Mouse (Mus musculus): Measurements from ENCODE around the gene Rarg. TPM values are rescaled to one million over a fixed set of nuclear protein-coding genes. Genes with fewer than 3 reads are reported as not detected.

The Rarg gene
- total and polyA plus RNA-seq, 3 experiments = 0.39 to 5.8 TPM; not detected in 1

DNA sequence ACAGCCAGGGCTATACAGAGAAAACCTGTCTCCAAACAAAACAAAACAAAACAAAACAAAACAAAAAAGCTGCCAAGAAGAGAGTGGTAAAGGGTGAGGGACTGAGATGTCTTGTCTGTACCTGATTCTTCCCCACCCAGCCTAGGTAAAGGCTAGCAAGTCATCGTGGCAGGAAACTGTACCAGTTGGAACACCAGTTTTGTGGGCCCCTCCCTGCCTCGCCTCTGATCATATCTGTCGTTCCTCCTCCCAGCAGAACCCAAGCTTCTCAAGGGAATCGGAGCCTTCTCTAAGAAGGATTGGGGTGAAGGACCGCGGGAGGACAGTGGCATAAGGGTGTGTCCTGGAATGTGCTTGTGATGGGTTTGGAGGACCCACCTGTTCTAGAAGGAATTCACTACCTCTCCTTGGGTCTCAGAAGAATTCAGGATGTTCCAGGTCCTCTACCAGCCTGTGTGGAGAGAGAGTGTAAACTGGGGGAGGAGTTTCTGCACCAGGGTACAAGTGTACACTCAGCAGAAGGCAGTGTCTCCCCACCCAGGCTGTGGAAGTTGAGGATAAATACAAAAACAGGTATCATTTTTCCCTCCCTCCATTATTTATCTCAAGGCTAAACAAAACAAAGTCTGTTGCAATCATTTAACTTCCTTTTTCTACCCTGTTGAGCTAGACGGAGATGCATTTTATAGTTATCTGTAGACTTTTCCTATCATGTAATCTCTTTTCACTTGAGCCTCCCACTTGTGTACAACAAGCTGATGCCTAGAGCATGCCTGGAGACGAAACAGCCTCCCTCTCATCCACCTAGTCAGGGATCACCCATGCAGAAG lies 25.4 kb upstream of the Rarg start (continued):
- TF ChIP-seq SIN3A (IDR thresholded peaks at IDR 0.05; ENCODE audit: low read length) (peak; percentile 59; the same call in 1 of the 2 replicates), MXI1 (IDR thresholded peaks at IDR 0.05; ENCODE audit: low read depth, low read length) (no peak; the same call in 1 of the 2 replicates), MYB (IDR thresholded peaks at IDR 0.05; ENCODE audit: low read depth, low read length) (no peak; the same call in 1 of the 2 replicates), TCF12 (IDR thresholded peaks at IDR 0.05; ENCODE audit: low read depth, low read length) (0 out of 2 replicates have a peak, but pooled peaks have one; percentile 5), E2F4 (IDR thresholded peaks at IDR 0.05; ENCODE audit: borderline replicate concordance, low read depth, low read length) (no peak)

DNA sequence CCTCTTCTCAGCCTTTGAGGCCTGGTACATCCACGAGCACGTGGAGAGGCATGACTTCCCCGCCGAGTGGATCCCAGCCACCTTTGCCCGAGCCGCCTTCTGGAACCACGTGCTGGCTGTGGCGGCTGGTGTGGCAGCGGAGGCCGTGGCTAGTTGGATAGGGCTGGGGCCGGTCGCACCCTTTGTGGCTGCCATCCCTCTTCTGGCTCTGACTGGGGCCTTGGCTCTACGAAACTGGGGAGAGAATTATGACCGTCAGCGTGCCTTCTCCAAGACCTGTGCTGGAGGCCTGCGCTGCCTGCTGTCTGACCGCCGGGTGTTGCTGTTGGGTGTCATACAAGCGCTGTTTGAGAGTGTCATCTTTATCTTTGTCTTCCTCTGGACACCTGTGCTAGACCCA lies 23.3 kb upstream of the Rarg start:
- Histone ChIP-seq H3K4me3 (ENCODE audit: control insufficient read depth in 1 of 2, insufficient read depth in 1 of 2, low read depth in 2 of 2, low read length in 2 of 2) (no peak overlapping the region), H3K9me3 (replicated peaks; ENCODE audit: insufficient read depth, low read length) (no peaks in the 10 kb centered on the region), H3K9ac (ENCODE audit: control insufficient read depth, low read depth, low read length, poor library complexity, severe bottlenecking) (no peak overlapping the region), H3K36me3 (ENCODE audit: control insufficient read depth in 1 of 2, insufficient read depth in 2 of 2, low read length in 2 of 2) (peaks cover 0 to 38% of the 10 kb centered on the region in 2 experiments; a peak in 2 of 4 replicates), H3K4me1 (ENCODE audit: control insufficient read depth in 1 of 2, insufficient read depth in 2 of 2, low read length in 2 of 2) (peaks cover 12 to 50% of the 10 kb centered on the region in 2 experiments), H3K79me2 (ENCODE audit: control insufficient read depth, insufficient read depth, low read length, poor library complexity) (peaks cover 24% of the 10 kb centered on the region), H3K27ac (ENCODE audit: control insufficient read depth, low read depth, low read length) (no peak overlapping the region), H3K27me3 (ENCODE audit: control insufficient read depth in 1 of 2, insufficient read depth in 2 of 2, low read length in 2 of 2) (no peaks in the 10 kb centered on the region)
- TF ChIP-seq TCF12 (IDR thresholded peaks at IDR 0.05; ENCODE audit: low read depth, low read length) (no peak), TBP (IDR thresholded peaks at IDR 0.05; ENCODE audit: low read depth, low read length) (no peak), JUND (IDR thresholded peaks at IDR 0.05; ENCODE audit: low read depth, low read length) (no peak), HCFC1 (IDR thresholded peaks at IDR 0.05; ENCODE audit: low read depth, low read length) (no peak), ZMIZ1 (IDR thresholded peaks at IDR 0.05; ENCODE audit: low read depth, low read length) (no peak), ELF1 (IDR thresholded peaks at IDR 0.05; ENCODE audit: low read depth, low read length) (no peak), ZC3H11A (IDR thresholded peaks at IDR 0.05; ENCODE audit: low read depth, low read length) (no peak), MAFK (IDR thresholded peaks at IDR 0.05; ENCODE audit: borderline replicate concordance, low read depth, low read length) (no peak), TAL1 (IDR thresholded peaks at IDR 0.05; ENCODE audit: low read length) (no peak), POLR2A (IDR thresholded peaks at IDR 0.05; ENCODE audit: control insufficient read depth in 1 of 2, insufficient read depth in 1 of 2, low read depth in 1 of 2, low read length in 2 of 2, poor library complexity in 1 of 2) (no peak)
- DNase-seq (ENCODE audit: low read depth, low spot score) = no peak

DNA sequence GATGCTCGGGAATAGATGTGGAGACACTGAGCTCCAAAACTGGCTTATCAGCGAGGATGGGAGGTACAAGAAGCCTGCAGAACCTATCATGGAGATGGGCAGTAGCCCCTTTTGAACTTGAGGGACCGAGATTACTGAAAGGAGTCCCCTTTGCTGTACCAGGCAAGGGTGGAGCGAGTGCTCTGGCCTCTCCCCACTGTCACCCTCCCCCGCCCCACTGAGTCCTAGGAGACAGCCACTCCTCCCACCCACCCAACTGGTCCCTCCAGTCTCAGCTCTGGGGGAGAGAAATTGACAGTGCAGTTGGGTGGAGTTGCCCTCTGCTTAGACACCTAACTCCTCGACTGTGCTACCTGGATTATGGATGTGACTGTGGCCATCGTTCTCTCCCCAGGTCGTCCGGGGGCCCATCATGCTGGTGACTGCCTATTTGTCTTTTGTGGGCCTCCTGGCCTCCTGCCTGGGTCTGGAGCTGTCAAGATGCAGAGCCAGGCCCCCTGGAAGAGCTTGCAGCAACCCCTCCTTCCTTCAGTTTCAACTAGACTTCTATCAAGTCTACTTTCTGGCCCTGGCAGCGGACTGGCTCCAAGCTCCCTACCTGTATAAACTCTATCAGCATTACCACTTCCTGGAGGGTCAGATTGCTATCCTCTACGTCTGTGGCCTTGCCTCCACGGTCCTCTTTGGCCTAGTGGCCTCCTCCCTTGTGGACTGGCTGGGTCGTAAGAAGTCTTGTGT lies 22.6 kb upstream of the Rarg start:
- H3K4me1 ChIP-seq (ENCODE audit: control insufficient read depth in 1 of 2, insufficient read depth in 2 of 2, low read length in 2 of 2) = peaks cover 12 to 48% of the 10 kb centered on the region in 2 experiments
- peak; percentile 67 for DNase-seq (ENCODE audit: low read depth, low spot score)
- peaks cover 24% of the 10 kb centered on the region for H3K79me2 ChIP-seq (ENCODE audit: control insufficient read depth, insufficient read depth, low read length, poor library complexity)
- H3K27ac ChIP-seq (ENCODE audit: control insufficient read depth, low read depth, low read length) = peak overlapping the region; percentile 69
- H3K9me3 ChIP-seq (replicated peaks; ENCODE audit: insufficient read depth, low read length) = no peaks in the 10 kb centered on the region
- peaks cover 0 to 38% of the 10 kb centered on the region in 2 experiments; a peak in 2 of 4 replicates for H3K36me3 ChIP-seq (ENCODE audit: control insufficient read depth in 1 of 2, insufficient read depth in 2 of 2, low read length in 2 of 2)
- H3K9ac ChIP-seq (ENCODE audit: control insufficient read depth, low read depth, low read length, poor library complexity, severe bottlenecking) = peak overlapping the region; percentile 91
- peak overlapping the region; percentile 67 to 91 for H3K4me3 ChIP-seq (ENCODE audit: control insufficient read depth in 1 of 2, insufficient read depth in 1 of 2, low read depth in 2 of 2, low read length in 2 of 2)
- no peaks in the 10 kb centered on the region for H3K27me3 ChIP-seq (ENCODE audit: control insufficient read depth in 1 of 2, insufficient read depth in 2 of 2, low read length in 2 of 2)
- TF ChIP-seq ZMIZ1 (IDR thresholded peaks at IDR 0.05; ENCODE audit: low read depth, low read length) (no peak), ZKSCAN1 (IDR thresholded peaks at IDR 0.05; ENCODE audit: low read depth, low read length) (no peak), ETS1 (IDR thresholded peaks at IDR 0.05; ENCODE audit: low read depth, low read length) (no peak), ZC3H11A (IDR thresholded peaks at IDR 0.05; ENCODE audit: low read depth, low read length) (no peak), HCFC1 (IDR thresholded peaks at IDR 0.05; ENCODE audit: low read depth, low read length) (no peak), UBTF (IDR thresholded peaks at IDR 0.05; ENCODE audit: borderline replicate concordance, insufficient read depth, low read depth, low read length) (no peak), ZNF384 (IDR thresholded peaks at IDR 0.05; ENCODE audit: low read depth, low read length) (no peak), KAT2A (conservative IDR thresholded peaks at IDR 0.05; ENCODE audit: low read depth, low read length) (no peak), MXI1 (IDR thresholded peaks at IDR 0.05; ENCODE audit: low read depth, low read length) (no peak), MYB (IDR thresholded peaks at IDR 0.05; ENCODE audit: low read depth, low read length) (no peak), SMC3 (IDR thresholded peaks at IDR 0.05; ENCODE audit: low read depth, low read length) (no peak), JUND (IDR thresholded peaks at IDR 0.05; ENCODE audit: low read depth, low read length) (no peak), NELFE (IDR thresholded peaks at IDR 0.05; ENCODE audit: low read depth, low read length) (no peak), BHLHE40 (IDR thresholded peaks at IDR 0.05; ENCODE audit: borderline replicate concordance, low read depth, low read length) (no peak), MYC (IDR thresholded peaks at IDR 0.05; ENCODE audit: low read depth, low read length) (no peak), TBP (IDR thresholded peaks at IDR 0.05; ENCODE audit: low read depth, low read length) (no peak), RCOR1 (IDR thresholded peaks at IDR 0.05; ENCODE audit: low read depth, low read length) (no peak), NRF1 (IDR thresholded peaks at IDR 0.05; ENCODE audit: insufficient read depth, low read depth, low read length, poor library complexity, severe bottlenecking) (no peak)

All from MEL (cell line).